Mouse (Mus musculus) limb, embryonic 11.5 days (tissue): ENCODE measurements around the gene Klk12. TPM values are rescaled to one million over a fixed set of nuclear protein-coding genes. Genes with fewer than 3 reads are reported as not detected.
A peak's percentile ranks its signal among the peaks of the same experiment; 100 is the strongest.

ENCODE experiments used
- ATAC-seq: fragments of 200-750 bp; cut with Nextera tagmentation; 2 replicates; pipeline ENCODE4 v1.8.0; 2017; ENCODE audit warnings: low read depth; ENCODE audit not compliant: insufficient number of reproducible peaks, low FRiP score, low TSS enrichment
- DNase-seq: peaks from one replicate; pipeline ENCODE4 v3.0.0-alpha.2; 2015; ENCODE audit warnings: low spot score
- H3K27ac ChIP-seq: fragments of 300-500 bp; sonication (generic); replicated peaks from 2 replicates; pipeline ENCODE4 v1.5.1; 2014; ENCODE audit warnings: low read depth, mild to moderate bottlenecking, low read length
- H3K27me3 ChIP-seq: fragments of 300-500 bp; sonication (generic); 2 replicates; pipeline ENCODE4 v1.6.1; 2014; ENCODE audit warnings: mild to moderate bottlenecking, low read length, mixed read lengths; ENCODE audit not compliant: control insufficient read depth, insufficient read depth
- H3K36me3 ChIP-seq: fragments of 300-500 bp; sonication (generic); 2 replicates; pipeline ENCODE4 v1.6.1; 2014; ENCODE audit warnings: mild to moderate bottlenecking, low read length, moderate library complexity, mixed read lengths; ENCODE audit not compliant: control insufficient read depth, insufficient read depth
- H3K4me1 ChIP-seq: fragments of 300-500 bp; sonication (generic); 2 replicates; pipeline ENCODE4 v1.6.1; 2014; ENCODE audit warnings: low read length, mixed read lengths; ENCODE audit not compliant: control insufficient read depth, insufficient read depth
- H3K4me2 ChIP-seq: fragments of 300-500 bp; sonication (generic); 2 replicates; pipeline ENCODE4 v1.6.1; 2014; ENCODE audit warnings: low read depth, mild to moderate bottlenecking, moderate library complexity; ENCODE audit not compliant: severe bottlenecking
- H3K4me3 ChIP-seq: fragments of 300-500 bp; sonication (generic); 2 replicates; pipeline ENCODE4 v1.5.1; 2014; ENCODE audit warnings: low read depth, low read length
- H3K9ac ChIP-seq: fragments of 300-500 bp; sonication (generic); 2 replicates; pipeline ENCODE4 v1.6.1; 2014; ENCODE audit warnings: mild to moderate bottlenecking, low read length
- H3K9me3 ChIP-seq: fragments of 300-500 bp; sonication (generic); 2 replicates; pipeline ENCODE4 v1.6.1; 2016; ENCODE audit warnings: low read length; ENCODE audit not compliant: control insufficient read depth
- WGBS: fragments of 180-500 bp; shearing (Covaris S2); extraction: QIAGEN DNeasy Blood & Tissue Kit; methylation state at CpG from one replicate; pipeline ENCODE4 v1.1.7; 2014; 5-methylcytosine and 5-hydroxymethylcytosine counted together
- polyA plus RNA-seq: library from polyadenylated mRNA; unstranded; fragments of >200 nt; fragmentation: Nextera tagmentation; extraction: Ambion mirVana; gene quantifications from 2 replicates; pipeline ENCODE4 v1.2.1, GENCODE M21; 2014

The Klk12 gene
- not detected in 2 replicates for polyA plus RNA-seq

- WGBS, result 82% methylated on average over 4 of the region's 4 CpGs
- Histone ChIP-seq H3K4me3 (no peak within 1 kb of the TSS), H3K27ac (no peak within 1 kb of the TSS), H3K9ac (no peak within 1 kb of the TSS), H3K9me3 (no peaks in the 10 kb centered on the region), H3K4me2 (no peak within 1 kb of the TSS), H3K4me1 (no peaks in the 10 kb centered on the region), H3K36me3 (no peaks in the 10 kb centered on the region), H3K27me3 (no peaks in the 10 kb centered on the region)
- DNase-seq, result no peak
- no peak for ATAC-seq
Observed at GRCm38 (mm10) chr7:43768597-43768996, at the start of gene Klk12. Gene Klk12, plus strand, starts transcription at chr7:43768897.

- Histone ChIP-seq H3K4me3 (no peak overlapping the region), H3K36me3 (no peaks in the 10 kb centered on the region), H3K27ac (no peak overlapping the region), H3K9ac (no peak overlapping the region), H3K4me1 (no peaks in the 10 kb centered on the region), H3K4me2 (no peak overlapping the region), H3K27me3 (no peaks in the 10 kb centered on the region), H3K9me3 (no peaks in the 10 kb centered on the region)
- ATAC-seq (no peak), DNase-seq (no peak)
- WGBS, result 64% methylated on average over 1 of the region's 1 CpGs
Observed at GRCm38 (mm10) chr7:43747788-43748187, 20.9 kb upstream of the Klk12 start.

DNA sequence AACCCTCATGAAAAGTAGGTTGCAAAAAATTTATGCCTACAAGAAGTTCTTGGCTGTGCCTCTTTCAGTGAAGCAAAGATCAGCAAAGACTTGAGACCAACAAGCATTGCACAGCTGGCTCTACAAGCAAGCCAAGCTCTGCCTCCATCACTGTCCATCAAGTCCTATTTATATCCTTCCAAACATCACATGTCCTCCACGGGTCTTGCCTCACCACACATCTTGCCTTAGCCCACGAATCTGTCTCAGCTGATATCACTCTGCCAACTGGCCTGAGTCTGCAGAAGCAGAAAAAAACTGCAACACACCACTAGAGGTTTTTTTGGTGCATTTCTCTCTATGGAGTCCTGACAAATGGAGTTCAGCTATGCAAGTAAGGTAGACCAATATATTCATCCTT lies 15.9 kb upstream of the Klk12 start:
- DNase-seq (no peak), ATAC-seq (no peak)
- H3K4me2 ChIP-seq, result no peak overlapping the region
- H3K4me1 ChIP-seq, result no peaks in the 10 kb centered on the region
- no peaks in the 10 kb centered on the region for H3K27me3 ChIP-seq
- no peak overlapping the region for H3K27ac ChIP-seq
- no peaks in the 10 kb centered on the region for H3K36me3 ChIP-seq
- H3K9ac ChIP-seq, result no peak overlapping the region
- H3K4me3 ChIP-seq, result no peak overlapping the region
- 71% methylated on average over 2 of the region's 2 CpGs for WGBS
- H3K9me3 ChIP-seq, result no peaks in the 10 kb centered on the region

- 57% methylated on average over 8 of the region's 8 CpGs for WGBS
- Histone ChIP-seq H3K36me3 (no peaks in the 10 kb centered on the region), H3K27me3 (no peaks in the 10 kb centered on the region), H3K27ac (no peak overlapping the region), H3K9ac (no peak overlapping the region), H3K4me1 (no peaks in the 10 kb centered on the region), H3K9me3 (no peaks in the 10 kb centered on the region), H3K4me2 (no peak overlapping the region), H3K4me3 (no peak overlapping the region)
- DNase-seq (no peak), ATAC-seq (no peak)
Observed at GRCm38 (mm10) chr7:43766484-43766883, 2.2 kb upstream of the Klk12 start.

DNA sequence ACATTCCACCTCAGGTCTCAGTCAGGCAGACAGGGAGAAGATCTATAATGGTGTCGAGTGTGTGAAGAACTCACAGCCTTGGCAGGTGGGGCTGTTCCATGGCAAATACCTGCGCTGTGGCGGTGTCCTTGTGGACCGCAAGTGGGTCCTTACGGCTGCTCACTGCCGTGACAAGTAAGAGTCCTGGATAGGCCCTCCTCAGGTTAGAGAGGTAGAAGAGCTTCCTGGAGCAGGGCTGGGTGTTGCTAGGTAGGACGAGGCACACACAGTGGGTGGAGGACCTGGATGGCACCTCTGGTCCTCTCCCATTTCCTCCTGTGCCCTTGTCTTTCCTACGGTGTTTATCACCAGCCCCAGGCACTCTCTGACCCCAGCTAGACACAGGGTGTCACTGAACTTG lies 939 bp downstream of the Klk12 start:
- WGBS, result 88% methylated on average over 8 of the region's 8 CpGs
- Histone ChIP-seq H3K27me3 (no peaks in the 10 kb centered on the region), H3K9me3 (no peaks in the 10 kb centered on the region), H3K4me3 (no peak overlapping the region), H3K4me1 (no peaks in the 10 kb centered on the region), H3K27ac (no peak overlapping the region), H3K9ac (no peak overlapping the region), H3K36me3 (no peaks in the 10 kb centered on the region), H3K4me2 (no peak overlapping the region)
- ATAC-seq, result no peak
- no peak for DNase-seq

GRCm38 (mm10) chr7:43770701-43771100 lies 2.0 kb downstream of the Klk12 start:
- Histone ChIP-seq H3K27me3 (no peaks in the 10 kb centered on the region), H3K27ac (no peak overlapping the region), H3K4me3 (no peak overlapping the region), H3K9ac (no peak overlapping the region), H3K9me3 (no peaks in the 10 kb centered on the region), H3K4me1 (no peaks in the 10 kb centered on the region), H3K36me3 (no peaks in the 10 kb centered on the region), H3K4me2 (no peak overlapping the region)
- no peak for ATAC-seq
- WGBS, result 91% methylated on average over 10 of the region's 10 CpGs
- DNase-seq, result peak; percentile 9

GRCm38 (mm10) chr7:43771916-43772315 lies 3.2 kb downstream of the Klk12 start:
- H3K27me3 ChIP-seq, result no peaks in the 10 kb centered on the region
- no peak overlapping the region for H3K27ac ChIP-seq
- no peak overlapping the region for H3K4me3 ChIP-seq
- no peak overlapping the region for H3K9ac ChIP-seq
- no peak for ATAC-seq
- H3K9me3 ChIP-seq, result no peaks in the 10 kb centered on the region
- H3K4me1 ChIP-seq, result no peaks in the 10 kb centered on the region
- no peak overlapping the region for H3K4me2 ChIP-seq
- H3K36me3 ChIP-seq, result no peaks in the 10 kb centered on the region
- WGBS, result 97% methylated on average over 6 of the region's 6 CpGs
- no peak for DNase-seq

GRCm38 (mm10) chr7:43772901-43773300 lies 4.2 kb downstream of the Klk12 start:
- Histone ChIP-seq H3K9ac (no peak overlapping the region), H3K4me2 (no peak overlapping the region), H3K27ac (no peak overlapping the region), H3K27me3 (no peaks in the 10 kb centered on the region), H3K4me3 (no peak overlapping the region), H3K4me1 (no peaks in the 10 kb centered on the region), H3K9me3 (no peaks in the 10 kb centered on the region), H3K36me3 (no peaks in the 10 kb centered on the region)
- DNase-seq (peak; percentile 7), ATAC-seq (no peak)
- 71% methylated on average over 3 of the region's 3 CpGs for whole genome bisulfite sequencing

DNA sequence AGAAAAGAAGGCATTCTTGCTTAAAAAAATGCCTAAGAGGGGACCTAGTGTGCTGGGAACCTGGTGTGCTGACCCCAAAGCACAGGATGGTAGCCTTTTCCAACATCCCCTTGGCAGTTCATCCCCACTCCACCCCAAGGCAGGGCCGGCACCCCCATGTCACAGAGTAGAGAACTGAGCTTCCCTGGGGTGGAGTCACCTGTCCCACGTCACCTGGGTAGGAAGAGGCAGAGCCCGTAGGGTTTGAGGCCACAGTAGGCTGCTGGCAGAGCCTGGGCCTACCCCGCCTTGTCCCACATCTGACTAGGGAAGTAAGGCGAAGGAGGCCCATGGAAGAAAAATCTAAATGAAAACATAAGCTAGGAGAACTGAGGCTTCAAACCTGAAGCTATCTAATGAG lies 5.7 kb downstream of the Klk12 start, which contains the start of gene Klk11:
Gene Klk11 (plus strand): TSS at position 241 of the 400 bp plus-strand sequence.
- no peak within 1 kb of the TSS for H3K9ac ChIP-seq

More for the DNA sequence above, 5.7 kb downstream of the Klk12 start, which contains the start of gene Klk11:
- WGBS, result 87% methylated on average over 5 of the region's 5 CpGs
- H3K27ac ChIP-seq, result no peak within 1 kb of the TSS
- no peak within 1 kb of the TSS for H3K4me3 ChIP-seq
- H3K36me3 ChIP-seq, result no peaks in the 10 kb centered on the region
- no peak for ATAC-seq
- DNase-seq, result peak; percentile 17
- H3K4me1 ChIP-seq, result no peaks in the 10 kb centered on the region
- H3K4me2 ChIP-seq, result no peak within 1 kb of the TSS
- no peaks in the 10 kb centered on the region for H3K9me3 ChIP-seq
- H3K27me3 ChIP-seq, result no peaks in the 10 kb centered on the region
